Mouse (Mus musculus): ENCODE results near the gene Rab2b. TPM values are rescaled to one million over a fixed set of nuclear protein-coding genes. Genes with fewer than 3 reads are reported as not detected.

The Rab2b gene
- polyA plus RNA-seq, 1 experiment from 2014 or later: 16.4 TPM

DNA sequence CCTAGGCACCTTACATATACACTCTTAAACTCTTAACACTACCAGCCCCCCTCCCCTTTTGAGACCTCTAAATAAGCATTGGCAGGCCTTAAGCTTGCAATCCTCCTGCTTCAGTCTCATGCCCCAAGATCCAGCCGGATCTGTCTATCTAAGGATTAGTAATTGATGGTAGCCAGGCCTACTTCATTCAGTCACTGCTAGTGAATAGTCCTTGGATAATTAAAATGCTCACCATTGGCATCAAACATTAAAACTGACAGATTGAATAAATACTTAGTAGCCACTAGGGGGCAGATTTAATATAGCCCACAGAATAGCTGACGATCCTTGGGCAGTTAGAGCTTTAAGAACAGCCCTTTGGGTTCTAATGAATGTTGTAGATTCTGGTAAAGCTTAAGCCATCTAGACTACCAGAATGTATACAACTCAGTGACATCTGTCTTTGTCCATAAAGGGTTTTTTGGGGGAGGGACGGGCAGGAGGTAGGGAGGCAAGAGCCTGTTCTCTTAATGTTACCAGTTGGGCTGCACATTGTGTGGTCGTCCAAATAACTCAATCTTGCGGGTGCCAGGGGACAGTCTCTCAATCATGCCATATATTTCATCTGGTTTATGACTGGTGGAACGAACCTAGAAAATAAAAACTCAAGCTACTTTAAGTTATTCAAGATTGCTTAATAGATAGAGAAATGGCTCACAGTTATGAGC is 16.4 kb upstream of the Rab2b start:
- Histone ChIP-seq H3K36me3 (ENCODE audit: control insufficient read depth, insufficient read depth, low read length) (peaks cover 36% of the 10 kb centered on the region), H3K9ac (ENCODE audit: low read depth, low read length) (no peak overlapping the region), H3K27me3 (ENCODE audit: control insufficient read depth, insufficient read depth, low read length) (no peaks in the 10 kb centered on the region), H3K9me3 (replicated peaks; ENCODE audit: control insufficient read depth, low read length) (no peaks in the 10 kb centered on the region), H3K4me1 (ENCODE audit: control insufficient read depth, insufficient read depth, low read length) (no peaks in the 10 kb centered on the region), H3K4me2 (no peak overlapping the region), H3K27ac (ENCODE audit: low read depth, low read length) (no peak overlapping the region), H3K4me3 (ENCODE audit: low read depth, low read length) (no peak overlapping the region)
- no peak for ATAC-seq (replicated peaks; ENCODE audit: insufficient number of reproducible peaks, low FRiP score, low TSS enrichment)
- whole genome bisulfite sequencing (ENCODE audit: insufficient replicate concordance): 75% methylated on average over 6 of the region's 6 CpGs

DNA sequence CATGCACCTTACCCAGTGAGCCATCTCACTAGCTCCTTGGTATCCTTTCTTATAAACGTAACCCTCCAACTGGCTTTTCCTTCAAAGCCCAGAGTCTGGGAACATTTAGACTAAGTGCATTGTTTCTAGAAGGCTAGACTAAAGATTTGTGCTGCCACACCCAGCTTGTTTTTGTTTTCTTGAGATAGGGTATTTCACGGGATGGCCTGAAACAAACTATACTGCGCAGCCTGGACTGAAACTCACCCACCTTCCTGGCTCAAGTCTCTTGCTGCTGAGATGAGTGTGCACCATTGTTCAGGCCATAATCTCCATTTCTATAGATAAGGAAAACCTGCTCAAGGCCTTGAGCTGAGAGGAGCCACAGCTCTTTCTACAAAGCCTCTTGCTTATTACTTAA is 4.8 kb upstream of the Rab2b start:
- no peak for ATAC-seq (replicated peaks; ENCODE audit: insufficient number of reproducible peaks, low FRiP score, low TSS enrichment)
- Histone ChIP-seq H3K9ac (ENCODE audit: low read depth, low read length) (no peak overlapping the region), H3K9me3 (replicated peaks; ENCODE audit: control insufficient read depth, low read length) (no peaks in the 10 kb centered on the region), H3K4me3 (ENCODE audit: low read depth, low read length) (no peak overlapping the region), H3K27me3 (ENCODE audit: control insufficient read depth, insufficient read depth, low read length) (no peaks in the 10 kb centered on the region), H3K4me2 (no peak overlapping the region), H3K4me1 (ENCODE audit: control insufficient read depth, insufficient read depth, low read length) (peaks cover 7% of the 10 kb centered on the region), H3K36me3 (ENCODE audit: control insufficient read depth, insufficient read depth, low read length) (peaks cover 15% of the 10 kb centered on the region), H3K27ac (ENCODE audit: low read depth, low read length) (no peak overlapping the region)
- WGBS (ENCODE audit: insufficient replicate concordance): 71% methylated on average over 3 of the region's 3 CpGs

DNA sequence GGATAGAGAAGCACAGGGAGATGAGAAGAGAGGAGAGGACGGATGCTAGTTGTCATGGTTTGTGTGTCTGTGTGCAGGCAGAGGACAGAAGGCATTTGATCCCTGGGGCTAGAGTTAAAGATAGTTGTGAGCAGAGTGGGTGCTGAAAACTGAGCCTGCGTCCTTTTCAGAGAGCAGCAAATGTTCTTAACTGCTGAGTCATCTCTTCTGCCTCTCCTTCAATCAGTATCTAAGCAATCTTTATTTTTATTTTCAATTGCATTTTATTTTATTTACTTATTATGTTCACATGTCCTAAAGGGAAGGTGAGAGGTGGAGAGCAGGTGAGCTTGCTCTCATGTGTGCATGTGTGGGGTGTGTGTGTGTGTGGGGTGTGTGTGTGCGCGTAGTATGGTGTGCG is 4.3 kb upstream of the Rab2b start:
- H3K4me3 ChIP-seq (ENCODE audit: low read depth, low read length): no peak overlapping the region
- H3K9me3 ChIP-seq (replicated peaks; ENCODE audit: control insufficient read depth, low read length): no peaks in the 10 kb centered on the region
- peaks cover 15% of the 10 kb centered on the region for H3K36me3 ChIP-seq (ENCODE audit: control insufficient read depth, insufficient read depth, low read length)
- no peaks in the 10 kb centered on the region for H3K27me3 ChIP-seq (ENCODE audit: control insufficient read depth, insufficient read depth, low read length)
- ATAC-seq (replicated peaks; ENCODE audit: insufficient number of reproducible peaks, low FRiP score, low TSS enrichment): no peak
- H3K27ac ChIP-seq (ENCODE audit: low read depth, low read length): no peak overlapping the region
- peaks cover 7% of the 10 kb centered on the region for H3K4me1 ChIP-seq (ENCODE audit: control insufficient read depth, insufficient read depth, low read length)
- no peak overlapping the region for H3K4me2 ChIP-seq
- no peak overlapping the region for H3K9ac ChIP-seq (ENCODE audit: low read depth, low read length)
- 90% methylated on average over 5 of the region's 5 CpGs for WGBS (ENCODE audit: insufficient replicate concordance)

DNA sequence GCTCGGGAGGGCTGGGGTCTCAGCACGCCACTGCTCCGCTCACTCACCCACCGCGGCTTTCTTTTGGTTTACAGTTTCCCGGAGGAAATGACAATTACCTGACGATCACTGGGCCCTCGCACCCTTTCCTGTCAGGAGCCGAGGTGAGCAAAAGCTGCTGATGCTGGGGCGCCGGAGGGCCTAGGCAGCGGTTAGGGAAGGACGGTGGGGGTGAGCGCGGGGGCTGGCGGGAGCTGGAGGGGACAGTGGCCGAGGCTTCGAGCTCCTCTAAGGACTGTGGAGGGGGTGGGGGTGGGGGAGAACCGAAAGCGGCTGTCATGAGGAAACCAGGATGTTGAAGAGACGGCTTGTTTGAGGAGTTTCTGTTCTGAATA is 389 bp upstream of the Rab2b start:
- Histone ChIP-seq H3K27me3 (ENCODE audit: control insufficient read depth, insufficient read depth, low read length) (no peaks in the 10 kb centered on the region), H3K4me1 (ENCODE audit: control insufficient read depth, insufficient read depth, low read length) (peaks cover 7% of the 10 kb centered on the region), H3K4me2 (peak overlapping the region; percentile 76), H3K36me3 (ENCODE audit: control insufficient read depth, insufficient read depth, low read length) (no peaks in the 10 kb centered on the region), H3K27ac (ENCODE audit: low read depth, low read length) (peak overlapping the region; percentile 80), H3K4me3 (ENCODE audit: low read depth, low read length) (peak overlapping the region; percentile 92), H3K9ac (ENCODE audit: low read depth, low read length) (peak overlapping the region; percentile 80), H3K9me3 (replicated peaks; ENCODE audit: control insufficient read depth, low read length) (no peaks in the 10 kb centered on the region)
- 1% methylated on average over 21 of the region's 21 CpGs for WGBS (ENCODE audit: insufficient replicate concordance)
- ATAC-seq (replicated peaks; ENCODE audit: insufficient number of reproducible peaks, low FRiP score, low TSS enrichment): peak; percentile 43

DNA sequence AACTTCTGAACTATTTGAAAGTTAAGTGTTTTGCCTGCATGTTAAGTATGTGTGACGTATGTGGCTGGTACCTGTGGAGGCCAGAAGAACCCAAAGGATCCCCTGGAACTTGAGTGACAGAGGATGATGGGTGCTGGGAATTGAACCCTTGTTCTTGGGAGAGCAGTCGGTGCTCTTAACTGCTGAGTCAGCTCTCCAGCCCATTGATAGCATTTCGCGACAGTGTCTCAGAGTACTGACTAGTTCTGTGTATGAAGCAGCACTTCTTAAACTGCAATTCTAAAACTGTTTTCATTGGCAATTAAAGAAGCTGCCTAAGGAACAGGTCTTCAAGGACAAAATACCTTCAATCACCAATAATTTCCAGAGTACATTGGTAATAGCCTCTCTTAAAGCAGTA is 2.1 kb downstream of the Rab2b start:
- no peaks in the 10 kb centered on the region for H3K9me3 ChIP-seq (replicated peaks; ENCODE audit: control insufficient read depth, low read length)
- 84% methylated on average over 4 of the region's 4 CpGs for WGBS (ENCODE audit: insufficient replicate concordance)
- H3K4me1 ChIP-seq (ENCODE audit: control insufficient read depth, insufficient read depth, low read length): peaks cover 7% of the 10 kb centered on the region
- H3K4me2 ChIP-seq: no peak overlapping the region
- ATAC-seq (replicated peaks; ENCODE audit: insufficient number of reproducible peaks, low FRiP score, low TSS enrichment): no peak
- H3K9ac ChIP-seq (ENCODE audit: low read depth, low read length): no peak overlapping the region
- H3K36me3 ChIP-seq (ENCODE audit: control insufficient read depth, insufficient read depth, low read length): 0 out of 2 replicates have a peak, but pooled peaks cover 2% of the 10 kb centered on the region
- no peak overlapping the region for H3K27ac ChIP-seq (ENCODE audit: low read depth, low read length)
- no peak overlapping the region for H3K4me3 ChIP-seq (ENCODE audit: low read depth, low read length)
- no peaks in the 10 kb centered on the region for H3K27me3 ChIP-seq (ENCODE audit: control insufficient read depth, insufficient read depth, low read length)

DNA sequence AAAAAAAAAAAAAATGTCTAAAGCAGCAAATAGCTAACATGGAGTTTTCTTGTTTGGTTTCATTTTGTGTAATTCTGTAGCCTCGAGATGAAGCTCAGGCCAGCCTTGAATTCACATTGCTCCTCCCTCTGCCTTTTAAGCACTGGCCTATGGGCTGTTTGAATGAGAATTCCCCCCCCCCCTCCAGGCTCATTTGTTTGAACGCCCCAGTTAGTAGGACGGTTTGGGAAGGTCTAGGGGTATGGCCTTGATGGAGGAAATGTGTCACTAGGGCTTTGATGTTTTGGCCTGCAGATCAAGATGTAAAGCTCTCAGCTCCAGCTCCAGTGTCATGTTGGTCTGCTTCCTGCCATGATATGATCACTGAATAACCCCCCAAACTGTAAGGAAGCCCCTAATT is 6.6 kb downstream of the Rab2b start:
- H3K4me1 ChIP-seq (ENCODE audit: control insufficient read depth, insufficient read depth, low read length): no peaks in the 10 kb centered on the region
- no peaks in the 10 kb centered on the region for H3K9me3 ChIP-seq (replicated peaks; ENCODE audit: control insufficient read depth, low read length)
- H3K27me3 ChIP-seq (ENCODE audit: control insufficient read depth, insufficient read depth, low read length): no peaks in the 10 kb centered on the region
- 0 out of 2 replicates have a peak, but pooled peaks cover 2% of the 10 kb centered on the region for H3K36me3 ChIP-seq (ENCODE audit: control insufficient read depth, insufficient read depth, low read length)
- no peak overlapping the region for H3K9ac ChIP-seq (ENCODE audit: low read depth, low read length)
- H3K4me2 ChIP-seq: no peak overlapping the region
- 62% methylated on average over 3 of the region's 3 CpGs for WGBS (ENCODE audit: insufficient replicate concordance)
- H3K4me3 ChIP-seq (ENCODE audit: low read depth, low read length): no peak overlapping the region
- H3K27ac ChIP-seq (ENCODE audit: low read depth, low read length): no peak overlapping the region
- ATAC-seq (replicated peaks; ENCODE audit: insufficient number of reproducible peaks, low FRiP score, low TSS enrichment): no peak

DNA sequence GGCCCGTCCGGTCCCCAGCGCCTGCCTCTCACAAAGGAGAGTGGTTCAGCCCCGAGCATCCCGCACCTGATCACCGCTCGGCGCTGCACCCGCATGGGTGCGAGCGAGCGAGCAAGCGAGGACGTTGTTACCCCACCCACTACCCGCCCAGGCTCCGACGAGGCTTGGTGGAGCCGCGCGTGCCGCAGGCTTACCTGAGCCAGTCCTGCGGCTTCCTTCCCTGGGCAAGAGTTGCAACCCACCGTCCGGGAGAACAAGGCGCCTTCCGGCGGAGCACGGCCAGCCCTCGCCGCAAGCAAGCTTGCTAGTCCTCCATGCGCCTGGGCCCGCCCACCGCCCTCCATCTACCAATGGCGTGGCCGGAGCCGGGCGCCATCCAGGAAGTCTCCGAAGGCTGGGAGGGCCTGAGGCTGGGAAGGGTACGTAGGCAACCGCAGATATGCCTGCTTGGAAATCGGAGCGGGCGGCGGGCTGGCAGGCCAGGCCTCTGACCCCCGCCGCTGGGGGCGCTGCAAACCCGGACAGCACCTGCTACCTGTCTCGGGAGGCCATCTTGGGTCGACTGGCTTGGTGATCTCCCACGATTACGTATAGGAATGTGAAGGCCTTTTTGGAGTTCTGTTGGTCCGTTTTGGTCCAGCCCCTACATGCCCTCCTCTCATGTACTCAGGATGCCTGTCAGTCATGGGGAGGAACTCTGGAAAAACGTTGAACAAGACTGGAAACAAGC is 21.7 kb downstream of the Rab2b start, which contains the start of gene Chd8:
Gene Chd8 (minus strand): TSS at position 297 of the 730 bp plus-strand sequence.
- Histone ChIP-seq H3K4me2 (peak within 1 kb of the TSS; percentile 70), H3K27ac (ENCODE audit: low read depth, low read length) (peak within 1 kb of the TSS; percentile 78), H3K9me3 (replicated peaks; ENCODE audit: control insufficient read depth, low read length) (no peaks in the 10 kb centered on the region), H3K27me3 (ENCODE audit: control insufficient read depth, insufficient read depth, low read length) (no peaks in the 10 kb centered on the region), H3K9ac (ENCODE audit: low read depth, low read length) (peak within 1 kb of the TSS; percentile 84), H3K4me1 (ENCODE audit: control insufficient read depth, insufficient read depth, low read length) (peaks cover 4% of the 10 kb centered on the region), H3K36me3 (ENCODE audit: control insufficient read depth, insufficient read depth, low read length) (no peaks in the 10 kb centered on the region), H3K4me3 (ENCODE audit: low read depth, low read length) (peak within 1 kb of the TSS; percentile 74)
- whole genome bisulfite sequencing (ENCODE audit: insufficient replicate concordance): under 1% methylated on average over 54 of the region's 54 CpGs
- ATAC-seq (replicated peaks; ENCODE audit: insufficient number of reproducible peaks, low FRiP score, low TSS enrichment): peak; percentile 100

DNA sequence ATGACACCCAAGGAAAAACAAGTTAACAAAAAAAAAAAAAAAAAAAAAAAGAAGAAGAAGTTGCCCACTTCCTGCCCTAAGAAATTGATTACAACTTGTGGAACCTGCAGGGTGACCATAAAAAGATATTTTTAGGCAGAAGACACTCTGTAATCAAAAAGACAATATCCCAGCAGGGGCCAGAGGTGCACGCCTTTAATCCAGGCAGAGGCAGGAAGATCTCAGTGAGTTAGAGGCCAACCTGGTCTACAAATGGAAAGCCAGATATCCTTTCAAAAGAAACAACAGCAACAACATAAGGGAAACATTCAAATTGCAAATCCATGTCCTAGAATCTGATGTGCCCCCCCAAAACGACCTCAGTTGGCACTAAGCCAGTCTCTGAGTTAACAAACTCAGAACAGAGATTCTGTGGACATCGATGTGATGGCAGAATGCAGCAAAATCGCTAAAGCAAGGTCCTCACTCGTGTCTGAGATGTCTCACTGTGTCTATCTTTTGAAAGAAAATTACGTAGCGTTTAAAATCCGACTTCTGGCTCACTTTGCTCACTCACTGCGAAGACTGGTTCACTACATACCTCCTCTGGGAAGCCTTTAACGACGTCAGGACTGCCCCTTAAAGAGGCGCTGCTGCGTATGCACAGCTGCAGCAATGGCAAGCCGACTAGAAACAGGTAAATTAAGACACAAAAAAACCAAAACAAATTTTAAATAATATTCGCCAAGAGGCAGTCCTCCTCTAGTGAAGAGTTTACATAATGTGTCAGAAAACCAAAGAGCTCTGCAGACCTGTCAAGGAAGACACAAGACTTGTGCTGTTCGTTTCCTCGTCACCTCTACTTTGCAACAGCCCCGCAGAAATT is 22.8 kb downstream of the Rab2b start:
- Histone ChIP-seq H3K4me1 (ENCODE audit: control insufficient read depth, insufficient read depth, low read length) (peaks cover 4% of the 10 kb centered on the region), H3K27ac (ENCODE audit: low read depth, low read length) (peak overlapping the region; percentile 78), H3K27me3 (ENCODE audit: control insufficient read depth, insufficient read depth, low read length) (no peaks in the 10 kb centered on the region), H3K4me2 (peak overlapping the region; percentile 70), H3K9me3 (replicated peaks; ENCODE audit: control insufficient read depth, low read length) (no peaks in the 10 kb centered on the region), H3K4me3 (ENCODE audit: low read depth, low read length) (peak overlapping the region; percentile 74), H3K36me3 (ENCODE audit: control insufficient read depth, insufficient read depth, low read length) (no peaks in the 10 kb centered on the region), H3K9ac (ENCODE audit: low read depth, low read length) (peak overlapping the region; percentile 84)
- no peak for ATAC-seq (replicated peaks; ENCODE audit: insufficient number of reproducible peaks, low FRiP score, low TSS enrichment)
- 9% methylated on average over 18 of the region's 18 CpGs for WGBS (ENCODE audit: insufficient replicate concordance)

Data from heart, embryonic 11.5 days (tissue).